Mouse (Mus musculus): ENCODE data around the gene Hecw2.

Gene Hecw2

DNA sequence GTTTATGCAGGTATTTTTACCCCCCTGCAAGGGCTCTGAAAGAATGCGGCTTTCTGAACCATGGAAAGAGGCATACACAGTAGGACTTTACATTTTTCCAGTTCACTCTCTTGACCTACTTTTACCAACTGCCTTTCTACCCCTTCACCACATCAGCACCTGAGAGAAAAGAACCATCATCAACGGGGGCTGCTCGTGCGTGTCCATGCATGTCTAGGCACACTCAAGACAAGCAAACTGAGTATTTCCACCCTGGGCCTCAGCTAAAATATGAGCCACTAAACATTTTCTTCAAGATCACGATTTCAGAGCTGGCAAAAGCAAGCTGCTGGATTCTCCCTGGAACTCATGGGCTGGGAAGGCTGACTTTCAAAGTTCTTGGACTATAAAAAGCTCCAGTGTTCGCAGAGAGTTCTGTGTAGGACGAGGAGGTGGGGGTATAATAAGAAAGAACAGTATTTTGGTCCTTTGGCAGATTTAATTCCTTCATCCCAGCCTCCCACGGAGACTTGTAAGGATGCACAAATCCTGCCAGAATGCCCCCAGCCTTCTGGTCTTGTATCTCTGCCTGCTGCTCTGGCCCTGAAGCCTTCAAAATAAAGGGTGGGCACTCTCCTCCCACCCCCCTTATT, 76.5 kb downstream of the Hecw2 start:
- DNase-seq (ENCODE audit: low spot score in 2 of 2) = no peak

DNA sequence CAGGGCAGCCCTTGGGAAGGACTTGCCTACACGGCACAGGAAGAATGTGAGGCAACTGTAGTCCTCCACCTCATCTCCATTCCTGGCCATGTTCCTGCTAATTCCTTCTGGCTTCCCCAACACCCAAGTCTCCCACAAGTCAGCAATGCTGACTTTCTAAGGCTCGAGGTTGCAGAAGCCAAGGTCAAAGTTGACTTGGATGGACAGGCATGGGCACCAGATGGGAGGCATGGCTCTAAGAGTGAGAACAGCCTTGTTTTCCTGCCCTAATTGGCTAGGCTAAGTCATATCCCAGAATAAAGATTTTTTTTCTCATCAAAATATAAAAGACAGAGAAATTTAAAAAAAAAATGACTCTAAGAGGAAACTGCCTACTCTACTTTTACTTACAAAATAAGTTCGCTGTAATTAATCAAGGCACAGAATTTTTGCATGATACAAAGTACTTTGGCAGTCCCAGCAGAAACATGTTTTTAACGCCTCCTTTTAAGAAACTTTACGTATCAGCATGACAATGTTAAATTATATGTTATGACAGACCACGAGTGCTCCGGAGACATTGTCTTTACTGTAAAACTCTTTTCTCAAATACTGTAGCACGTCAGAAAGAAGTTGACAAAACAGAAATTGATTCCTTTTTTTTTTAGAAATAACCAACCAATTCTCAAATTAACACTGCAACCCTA, 83.9 kb downstream of the Hecw2 start:
- no peak for DNase-seq (ENCODE audit: low spot score in 2 of 2)

DNA sequence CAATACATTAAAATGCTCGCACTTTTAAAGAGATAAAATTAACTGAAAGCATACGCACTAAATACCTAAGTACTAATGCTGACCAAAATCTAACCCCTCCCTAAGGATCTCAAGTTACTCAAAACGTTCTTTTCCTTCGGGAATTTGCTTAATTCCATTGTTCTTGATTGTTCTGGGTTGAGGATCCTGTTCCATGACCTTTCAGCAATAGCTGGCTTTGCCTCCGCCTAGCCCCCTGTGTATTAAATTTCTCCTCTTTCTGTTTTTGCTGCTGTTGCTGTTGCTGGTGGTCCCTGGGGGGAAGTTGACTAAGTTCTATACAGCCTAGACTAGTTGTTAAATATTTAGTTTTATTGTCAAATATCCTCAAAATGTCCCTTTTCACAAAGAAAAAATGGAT, 85.7 kb downstream of the Hecw2 start:
- no peak for DNase-seq (ENCODE audit: low spot score in 2 of 2)

DNA sequence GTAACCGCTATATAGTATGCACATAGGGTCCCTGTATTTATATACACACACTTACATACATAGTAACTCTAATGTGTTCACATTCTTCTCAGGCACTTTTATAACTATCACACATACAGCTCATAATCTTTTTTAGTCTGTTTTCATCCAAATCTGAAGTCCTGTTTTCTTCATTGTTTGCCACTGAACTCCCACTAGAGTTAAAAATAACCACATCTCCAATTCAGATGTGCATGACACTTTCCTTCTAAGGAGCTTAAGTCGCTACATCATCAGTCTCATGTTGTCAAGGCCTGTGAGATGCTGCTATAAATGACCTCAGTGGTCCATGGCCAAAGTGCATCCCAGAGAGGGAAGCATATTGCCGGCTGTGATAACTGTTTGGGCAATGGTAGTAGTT, 88.2 kb downstream of the Hecw2 start:
- no peak for DNase-seq (ENCODE audit: low spot score in 2 of 2)

DNA sequence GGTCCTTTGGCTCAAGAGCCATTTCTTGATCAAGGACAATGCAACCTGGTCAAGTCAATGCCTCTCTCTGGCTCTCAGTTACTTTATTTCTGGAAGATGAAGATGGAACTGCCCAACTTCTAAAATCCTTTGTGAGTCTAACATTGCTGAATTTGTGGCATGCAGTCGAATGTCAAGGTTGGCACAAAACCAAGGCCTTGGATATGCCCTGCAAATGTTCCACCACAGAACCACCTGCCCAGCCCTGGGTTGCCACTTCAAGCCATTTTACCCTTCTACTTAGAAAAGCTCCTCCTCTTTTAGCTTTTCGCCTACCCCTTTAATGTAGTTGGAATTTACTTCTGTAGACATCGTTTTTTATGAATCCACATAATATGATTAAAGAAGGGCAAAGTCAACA, 115.3 kb downstream of the Hecw2 start:
- DNase-seq (ENCODE audit: low spot score in 2 of 2) = no peak

DNA sequence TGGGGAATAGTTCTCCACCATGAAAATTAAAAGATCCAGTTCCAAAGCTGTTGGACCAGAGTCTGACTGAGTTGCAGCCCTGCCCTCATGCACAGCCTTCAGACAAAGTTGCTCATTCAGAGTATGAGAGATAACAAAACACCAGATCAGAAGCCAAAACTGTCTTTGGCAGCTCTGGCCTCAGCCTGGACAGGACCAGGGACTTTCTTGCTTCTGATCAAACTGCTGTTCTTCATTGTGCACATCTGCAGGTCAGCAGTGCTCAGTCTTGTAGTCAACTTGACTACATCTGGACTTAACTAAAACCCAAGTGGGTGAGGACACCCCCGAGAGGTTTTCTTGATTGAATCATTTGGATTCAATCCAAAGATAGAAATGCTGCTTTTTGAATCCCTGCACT, 120.5 kb downstream of the Hecw2 start:
- DNase-seq (ENCODE audit: low spot score in 2 of 2) = no peak

DNA sequence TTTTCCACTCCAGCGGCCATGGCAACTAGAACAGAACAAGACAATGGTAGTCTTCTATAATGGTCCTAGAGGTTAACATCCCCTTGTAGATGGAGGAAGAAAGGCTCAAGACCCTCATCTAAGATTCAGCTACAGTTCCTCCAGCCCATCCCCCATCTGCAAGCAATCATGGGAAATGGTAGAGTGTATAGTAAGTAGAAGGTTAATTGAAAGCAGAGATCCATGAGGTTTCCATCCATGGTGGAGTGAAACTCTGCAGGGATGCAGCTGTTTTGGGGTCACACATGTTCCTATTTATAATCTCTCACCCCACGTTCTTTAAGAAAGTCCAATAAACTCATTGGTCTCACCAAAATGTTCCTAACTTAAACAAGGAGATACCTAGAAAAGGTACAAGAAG, 124.8 kb downstream of the Hecw2 start:
- no peak for DNase-seq (ENCODE audit: low spot score in 2 of 2)

DNA sequence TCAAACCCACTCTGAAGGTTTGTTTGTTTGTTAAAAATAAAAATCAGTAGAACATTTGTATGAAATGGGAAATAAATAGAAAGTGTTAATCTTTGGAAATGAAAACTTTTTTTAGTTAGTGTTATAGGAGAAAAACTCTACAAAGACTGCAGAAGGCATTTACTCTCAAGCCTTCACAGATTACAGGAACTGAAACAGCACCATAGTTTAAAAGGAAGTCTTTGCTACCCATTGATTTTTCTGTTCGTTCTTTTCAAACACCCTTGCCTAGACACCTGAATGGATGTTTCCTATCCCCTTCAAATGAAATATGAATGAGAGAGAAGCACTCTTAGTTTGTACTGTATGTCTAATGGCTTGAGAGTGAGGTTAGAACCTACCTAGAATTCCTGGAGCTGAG, 126.7 kb downstream of the Hecw2 start:
- DNase-seq (ENCODE audit: low spot score in 2 of 2) = no peak

DNA sequence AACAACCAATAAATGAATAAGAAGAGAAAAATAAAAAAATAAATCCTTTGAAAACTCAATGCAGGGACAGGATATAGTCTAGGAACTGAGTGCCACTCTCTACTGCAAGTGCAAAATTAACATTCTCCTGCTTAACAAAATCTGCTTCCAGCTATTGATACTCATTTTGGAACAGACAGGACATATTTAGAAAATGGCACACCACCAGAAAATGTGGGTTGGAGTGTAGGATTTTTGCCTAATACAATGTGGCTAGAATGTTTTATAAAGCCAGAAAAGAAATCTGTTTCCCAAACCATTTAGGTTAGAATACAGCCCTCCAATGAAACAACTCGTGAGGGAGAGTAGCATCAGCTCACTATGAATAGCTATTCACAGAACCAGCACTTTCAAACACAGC, 129.5 kb downstream of the Hecw2 start:
- DNase-seq (ENCODE audit: low spot score in 2 of 2) = no peak

DNA sequence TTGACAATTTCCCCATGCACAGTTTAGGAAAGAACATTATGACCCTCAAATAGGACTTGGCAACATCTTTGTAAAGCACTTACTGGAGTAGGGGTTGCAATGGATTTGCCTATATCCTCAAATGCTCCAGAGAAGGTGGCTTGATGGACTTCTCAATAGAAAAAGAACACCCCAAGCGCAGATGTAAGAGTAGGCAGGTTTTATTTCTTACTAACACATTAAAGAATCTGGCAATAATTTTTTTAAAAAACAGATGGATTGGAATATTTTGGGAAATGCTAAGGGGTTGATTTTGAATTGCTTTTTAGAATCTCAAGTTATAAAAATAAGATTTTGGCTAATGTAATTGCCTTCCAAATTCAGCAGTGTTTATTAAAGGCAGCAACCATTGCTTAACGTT, 133.9 kb downstream of the Hecw2 start:
- no peak for DNase-seq (ENCODE audit: low spot score in 2 of 2)

DNA sequence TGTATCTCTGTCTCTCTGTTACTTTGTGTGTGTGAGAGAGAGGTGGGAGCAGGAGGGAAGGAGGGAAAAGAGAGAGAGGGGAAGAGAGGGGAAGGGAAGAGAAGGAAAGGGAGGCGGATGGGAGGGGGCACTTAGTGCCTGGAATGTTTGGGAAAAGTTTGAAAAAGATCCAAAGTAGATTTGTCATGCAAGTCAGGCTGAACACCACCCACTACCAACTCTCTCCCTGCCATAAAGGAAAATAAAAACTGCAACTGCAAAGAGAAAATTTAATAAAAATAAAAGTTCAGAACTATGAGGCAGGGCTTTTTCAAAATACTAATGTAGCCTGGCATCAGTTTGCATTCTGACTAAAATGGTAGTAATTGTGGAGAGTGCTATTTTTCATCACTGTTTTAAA, 135.2 kb downstream of the Hecw2 start:
- no peak for DNase-seq (ENCODE audit: low spot score in 2 of 2)

DNA sequence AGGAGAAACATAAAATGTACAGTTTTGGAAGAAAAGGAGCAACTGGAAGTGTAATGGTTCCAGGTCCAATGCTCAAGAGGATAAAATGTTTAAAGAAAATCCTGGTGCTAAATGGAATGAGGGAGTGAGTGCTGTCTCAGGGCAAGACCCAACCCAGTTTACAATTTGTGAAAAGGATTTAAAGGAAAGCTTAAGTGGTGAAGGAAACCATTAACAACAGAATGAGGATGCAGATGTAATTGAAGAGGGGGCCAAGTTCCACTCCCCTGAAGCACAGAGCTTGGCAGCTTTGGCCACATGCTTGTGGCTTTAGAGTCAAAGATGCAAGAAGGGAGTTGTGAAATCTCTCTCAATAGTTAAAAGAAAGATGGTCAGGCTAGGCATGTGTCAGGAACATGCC, 142.2 kb downstream of the Hecw2 start:
- DNase-seq (ENCODE audit: low spot score in 2 of 2) = no peak

DNA sequence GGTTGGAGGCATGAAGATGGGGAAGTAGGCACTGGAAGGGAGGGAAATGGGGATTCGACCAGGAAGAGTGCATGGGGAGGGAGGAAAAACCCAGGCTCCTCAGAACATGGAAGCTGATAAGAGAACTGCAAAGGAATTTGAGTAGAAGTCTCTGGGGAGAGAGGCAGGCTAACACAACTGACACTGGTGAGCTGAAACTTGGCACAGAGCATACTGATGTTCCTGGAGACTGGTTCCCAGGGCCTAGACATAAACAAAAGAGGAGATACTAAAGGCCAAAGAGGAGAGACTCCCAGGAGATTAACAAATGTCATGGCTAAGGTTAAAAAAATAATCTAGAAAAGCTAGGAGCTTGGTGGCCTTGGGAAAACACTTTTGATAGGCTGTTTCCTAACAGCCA, 148.0 kb downstream of the Hecw2 start:
- DNase-seq (ENCODE audit: low spot score in 2 of 2) = no peak

DNA sequence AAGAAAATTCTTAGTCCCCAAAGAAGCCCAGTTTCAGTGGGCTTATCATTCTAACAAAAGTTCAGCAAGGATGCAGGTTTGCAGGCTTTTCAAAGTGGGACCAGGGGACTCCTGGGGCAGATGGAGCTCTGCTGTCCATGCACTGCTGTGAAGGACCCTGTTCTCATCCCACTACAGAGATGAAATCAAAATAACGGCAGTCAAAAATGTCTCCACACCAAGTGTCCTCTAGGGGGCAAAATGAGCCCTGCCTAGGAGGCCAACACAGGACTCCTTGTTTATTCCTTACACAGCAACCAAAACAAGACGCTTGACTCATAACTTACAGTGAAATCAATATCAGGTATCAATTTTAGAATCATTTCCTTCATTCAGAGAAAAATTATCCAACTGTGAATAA, 155.9 kb downstream of the Hecw2 start:
- DNase-seq (ENCODE audit: low spot score in 2 of 2) = no peak

DNA sequence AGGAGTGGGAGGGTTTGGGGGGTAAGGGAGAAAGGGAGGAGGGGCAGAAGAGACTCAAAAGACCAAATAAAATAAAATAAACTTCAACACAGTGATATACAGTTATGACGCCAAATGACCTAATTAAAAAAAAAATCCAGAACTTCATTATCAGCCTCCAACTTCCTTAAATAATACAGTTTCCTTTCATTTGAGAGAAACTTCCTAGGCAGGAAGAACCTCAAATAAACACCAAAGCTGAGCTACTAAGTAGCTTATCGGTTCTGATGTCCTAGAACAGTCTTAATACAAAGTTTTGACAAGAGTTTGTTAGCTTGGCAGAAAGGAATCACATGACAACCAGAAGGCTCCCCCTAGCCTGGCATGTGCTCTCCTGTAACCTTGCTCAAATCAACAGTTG, 177.3 kb downstream of the Hecw2 start:
- DNase-seq (ENCODE audit: low spot score in 2 of 2) = no peak

DNA sequence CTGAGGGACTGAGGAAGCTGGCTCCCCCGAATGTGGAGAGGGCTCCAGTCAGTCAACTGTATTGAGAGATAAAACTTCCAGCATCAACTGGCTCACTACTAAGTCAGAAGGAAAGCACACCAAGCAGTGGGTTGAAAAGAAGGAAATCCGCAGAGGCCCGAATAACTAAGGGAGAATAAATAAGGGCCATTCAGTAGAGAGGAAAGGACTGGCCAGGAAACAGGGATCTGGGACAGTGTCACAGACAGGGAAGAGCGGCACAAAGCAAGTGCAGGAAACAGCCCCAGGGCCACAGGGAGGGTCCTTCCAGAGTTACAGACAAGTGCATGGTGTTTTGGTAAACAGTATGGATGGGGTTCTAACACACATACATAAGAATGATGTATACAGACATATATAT, 179.2 kb downstream of the Hecw2 start:
- no peak for DNase-seq (ENCODE audit: low spot score in 2 of 2)

DNA sequence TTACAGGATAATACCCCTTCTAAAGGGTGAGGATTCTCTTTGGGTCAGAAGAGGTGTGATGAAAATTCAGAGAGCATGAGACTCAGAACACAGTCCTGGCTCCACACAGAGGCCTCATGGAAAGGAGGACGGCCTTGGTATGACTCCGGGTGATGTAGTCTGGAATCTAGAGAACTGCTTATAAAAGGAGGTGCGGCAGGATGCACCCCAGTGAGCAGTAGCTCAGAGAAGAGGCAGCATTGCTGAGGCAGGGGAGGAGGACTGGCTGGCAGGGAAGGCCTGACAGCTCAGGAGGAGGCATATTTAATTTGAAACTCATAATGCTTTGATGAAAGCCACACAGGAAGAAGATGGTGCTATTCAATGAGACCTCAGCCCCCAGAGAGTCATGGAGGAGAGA, 182.6 kb downstream of the Hecw2 start:
- no peak for DNase-seq (ENCODE audit: low spot score in 2 of 2)

DNA sequence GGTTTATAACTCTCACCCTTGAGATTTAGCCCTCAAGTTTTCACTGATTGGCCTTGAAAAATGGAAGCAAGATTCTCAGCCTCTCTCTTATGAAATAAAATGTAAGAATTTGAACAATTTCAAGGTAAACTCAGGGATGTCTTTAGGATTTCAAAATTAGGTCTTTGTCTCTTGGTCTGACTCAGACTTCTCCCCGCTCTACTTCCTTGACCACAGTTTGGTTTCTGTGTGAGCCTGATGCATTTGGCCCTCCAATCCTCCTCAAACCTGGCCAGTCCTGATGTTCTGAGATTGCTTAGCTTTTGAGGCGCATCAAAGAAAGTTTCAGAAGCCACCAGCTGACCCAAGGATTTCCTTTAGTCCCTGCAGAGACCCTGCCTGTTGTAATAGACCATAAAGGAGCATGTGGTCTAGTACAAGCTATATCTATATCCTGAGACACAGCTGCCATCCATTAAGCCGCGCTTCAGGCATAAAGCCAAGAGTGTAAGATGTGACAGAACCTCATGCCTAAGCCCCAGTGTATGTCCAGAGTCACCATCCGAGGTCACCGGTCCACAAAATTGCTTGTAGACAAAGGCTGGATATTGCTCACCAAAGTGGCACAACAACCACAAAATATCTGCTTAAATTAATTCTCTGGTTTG, 185.4 kb downstream of the Hecw2 start:
- no peak for DNase-seq (ENCODE audit: low spot score in 2 of 2)

DNA sequence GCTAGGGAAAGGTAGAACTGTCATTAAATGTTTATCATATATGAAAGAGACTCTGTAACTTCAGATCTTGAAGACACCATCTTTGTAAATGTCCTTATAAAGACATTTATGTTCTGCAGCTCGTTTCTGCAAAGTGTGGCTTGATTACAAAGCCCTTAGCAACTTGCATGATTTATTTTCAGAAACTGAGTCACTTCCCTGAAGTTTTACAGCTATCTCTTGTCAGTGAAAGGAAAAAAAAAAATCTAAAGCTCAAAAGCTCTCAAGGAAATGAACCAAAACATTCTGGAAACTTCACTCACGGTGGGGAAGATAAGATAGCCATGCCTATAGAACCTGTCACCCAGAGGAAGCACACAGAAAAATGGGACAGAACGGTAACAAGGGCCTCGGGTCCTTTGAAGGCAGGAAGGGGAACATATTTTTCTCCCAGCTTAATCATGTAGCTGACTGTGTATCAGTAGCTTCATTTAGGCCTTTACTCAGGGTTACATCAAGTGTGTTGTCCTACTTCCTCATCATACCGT, 189.0 kb downstream of the Hecw2 start:
- no peak for DNase-seq (ENCODE audit: low spot score in 2 of 2)

DNA sequence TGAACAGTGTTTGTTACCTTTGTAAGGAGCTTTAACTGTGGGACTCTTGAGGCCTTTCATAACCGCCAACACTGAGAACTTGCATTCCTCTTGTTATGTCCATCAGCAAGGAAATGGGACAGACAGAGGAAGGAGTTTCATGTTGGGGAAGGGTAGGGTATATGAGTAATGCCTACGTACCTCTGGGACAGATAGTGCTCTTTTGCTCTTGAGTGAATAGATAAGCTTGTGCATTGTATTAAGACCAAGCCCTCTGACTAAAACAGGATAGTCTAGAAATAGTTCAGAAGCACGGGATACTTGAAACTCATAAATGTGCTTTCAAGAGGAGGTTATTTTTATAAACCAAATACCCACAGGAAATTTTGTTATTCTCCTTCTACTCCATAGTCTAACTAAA, 191.7 kb downstream of the Hecw2 start:
- no peak for DNase-seq (ENCODE audit: low spot score in 2 of 2)

DNA sequence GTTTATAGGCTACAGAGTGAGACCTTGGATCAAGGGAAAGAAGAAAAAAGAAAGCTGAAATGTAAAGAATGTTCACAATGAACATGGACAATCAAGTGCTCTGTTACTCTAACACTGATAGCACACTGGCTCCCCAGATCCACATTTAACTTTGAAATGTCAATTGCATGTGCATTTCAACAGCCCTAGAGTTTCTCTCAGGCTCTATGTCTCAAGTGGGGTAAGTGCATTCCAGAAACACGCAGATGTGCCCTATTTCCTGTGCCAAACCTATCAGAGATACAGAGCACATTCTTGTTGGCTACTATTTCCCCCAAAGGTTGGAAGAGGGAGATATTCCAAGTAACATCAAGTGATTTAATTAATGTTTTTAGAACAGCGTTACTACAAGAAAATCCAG, 192.9 kb downstream of the Hecw2 start:
- no peak for DNase-seq (ENCODE audit: low spot score in 2 of 2)

DNA sequence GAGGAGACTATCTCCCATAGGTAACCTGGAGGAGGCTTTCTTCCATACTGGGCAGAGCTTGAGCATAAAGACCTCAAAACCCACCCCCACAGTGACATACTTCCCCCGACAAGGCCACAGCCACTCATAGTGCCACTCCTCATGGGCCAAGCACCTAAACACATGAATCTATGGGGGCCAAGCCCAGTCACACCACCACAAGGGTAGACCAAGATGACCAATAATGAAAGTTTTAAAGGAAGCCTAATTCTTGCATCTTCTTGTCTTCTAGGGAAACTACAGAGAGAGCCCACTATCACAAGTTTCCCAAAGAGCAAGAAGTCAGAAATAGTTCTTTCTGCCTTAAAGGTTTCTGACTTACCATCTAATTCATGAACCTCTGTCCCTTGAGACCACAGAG, 197.7 kb downstream of the Hecw2 start:
- no peak for DNase-seq (ENCODE audit: low spot score in 2 of 2)

DNA sequence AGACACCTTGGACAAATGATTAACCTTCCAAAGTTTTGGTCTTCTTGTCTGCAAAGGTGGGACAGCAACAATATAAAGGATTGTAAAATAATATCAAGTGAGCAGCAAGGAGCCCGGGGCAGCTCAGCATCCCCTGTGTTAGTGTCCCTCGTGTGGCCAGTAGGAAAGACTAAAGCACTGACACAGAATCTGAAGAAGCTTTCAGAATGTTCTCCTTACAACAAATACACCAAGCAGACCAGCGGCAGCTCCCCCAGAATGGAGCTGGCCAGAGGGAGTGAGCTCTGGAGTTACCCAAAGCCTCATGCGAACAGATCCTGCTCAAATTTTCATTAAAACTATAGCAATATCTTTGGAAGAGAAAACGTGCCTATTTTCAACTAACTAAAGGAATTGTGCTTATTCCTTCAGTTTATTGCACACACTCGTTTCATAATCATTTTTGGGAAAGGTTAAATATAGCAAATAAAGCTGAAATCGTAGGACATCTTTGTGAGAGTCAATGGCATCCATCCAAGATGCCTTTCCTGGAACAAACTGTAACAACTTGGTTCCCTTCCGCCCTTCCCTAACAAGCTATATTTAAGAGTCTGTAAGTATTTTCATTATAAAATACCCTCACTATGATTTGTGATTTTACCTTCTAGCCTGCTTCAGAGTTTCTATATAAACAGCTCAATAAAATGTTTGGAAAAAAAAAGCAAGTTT, 208.6 kb downstream of the Hecw2 start:
- DNase-seq (ENCODE audit: low spot score in 2 of 2) = no peak
